Mouse (Mus musculus) thymus, adult 2 months (tissue): Measurements from ENCODE around the gene Slc2a2.

ENCODE experiments used
- CTCF ChIP-seq: fragments of 200-500 bp; IDR thresholded peaks from 2 replicates; pipeline ENCODE4 v1.5.1; 2012; ENCODE audit warnings: mild to moderate bottlenecking, control low read depth, low read length, moderate library complexity, borderline replicate concordance; ENCODE audit not compliant: control insufficient read depth, poor library complexity, insufficient read depth; ENCODE audit errors: extremely low read depth
- POLR2A ChIP-seq: fragments of 200-500 bp; IDR thresholded peaks from 2 replicates; pipeline ENCODE4 v1.6.1; 2012; ENCODE audit warnings: mild to moderate bottlenecking, low read length, control low read depth, moderate library complexity; ENCODE audit not compliant: control insufficient read depth, poor library complexity, insufficient read depth; ENCODE audit errors: extremely low read depth

GRCm38 (mm10) chr3:28699601-28700000, 1.9 kb downstream of the Slc2a2 start:
- TF ChIP-seq CTCF (no peak), POLR2A (no peak)
